Mouse (Mus musculus) CH12.LX (cell line): ENCODE measurements at regions not wholly inside any gene's neighbourhood (a gene's known extent, or its start where the extent isn't known, plus 50 kb on each side); places are given as distances from the start of the nearest gene placed in this dataset.

ENCODE experiments used
- DNase-seq: peaks from one replicate; pipeline ENCODE4 v3.0.0-alpha.2; 2013; ENCODE audit errors: extremely low read depth
- H3K27ac ChIP-seq: 2 replicates; pipeline ENCODE4 v1.5.1; 2012; ENCODE audit warnings: low read depth, mild to moderate bottlenecking, control low read depth, moderate library complexity; ENCODE audit not compliant: insufficient read depth
- H3K27me3 ChIP-seq: replicated peaks from 2 replicates; pipeline ENCODE3; 2012; ENCODE audit warnings: inconsistent platforms
- H3K36me3 ChIP-seq, 2 experiments: replicated peaks in 1 of 2; 2 replicates each; pipeline versions ENCODE3 to v1.6.1; 2012; ENCODE audit warnings: inconsistent platforms in 1 of 2, low read length in 1 of 2, mild to moderate bottlenecking in 1 of 2, mixed read lengths in 1 of 2, moderate library complexity in 1 of 2; ENCODE audit not compliant: control insufficient read depth in 1 of 2, insufficient read depth in 1 of 2
- H3K4me1 ChIP-seq, 2 experiments: 2 replicates each; pipeline ENCODE4 v1.6.1; 2012; ENCODE audit warnings: inconsistent platforms in 1 of 2, moderate library complexity in 1 of 2; ENCODE audit not compliant: insufficient read depth in 2 of 2, control insufficient read depth in 1 of 2
- H3K4me2 ChIP-seq: 2 replicates; pipeline ENCODE4 v1.6.1; 2012; ENCODE audit warnings: low read depth, mild to moderate bottlenecking, control low read depth; ENCODE audit not compliant: poor library complexity, insufficient read depth, severe bottlenecking
- H3K4me3 ChIP-seq, 3 experiments: fragments of 150-350 bp in 1 of 3; sonication (generic) in 1 of 3; replicated peaks in 1 of 3; 2 replicates each; pipeline versions ENCODE3 to v1.5.1; 2011 to 2012; ENCODE audit warnings: low read depth in 2 of 3, low read length in 2 of 3, mild to moderate bottlenecking in 2 of 3, moderate library complexity in 2 of 3, control low read depth in 1 of 3, improper control_type of control experiment in 1 of 3, inconsistent platforms in 1 of 3, mixed read lengths in 1 of 3; ENCODE audit not compliant: poor library complexity in 1 of 3
- H3K79me2 ChIP-seq: replicated peaks from 2 replicates; pipeline ENCODE4 v1.6.1; 2012; ENCODE audit warnings: mild to moderate bottlenecking, moderate library complexity; ENCODE audit not compliant: control insufficient read depth, poor library complexity, insufficient read depth, severe bottlenecking; ENCODE audit errors: extremely low read depth
- H3K9ac ChIP-seq: 2 replicates; pipeline ENCODE4 v1.6.1; 2012; ENCODE audit warnings: low read depth, mild to moderate bottlenecking, control low read depth, moderate library complexity; ENCODE audit not compliant: insufficient read depth
- H3K9me3 ChIP-seq: replicated peaks from 2 replicates; pipeline ENCODE3; 2012; ENCODE audit warnings: low read length, inconsistent platforms, mixed read lengths
- CHD1 ChIP-seq: IDR thresholded peaks from 2 replicates; pipeline ENCODE4 v1.6.1; 2012; ENCODE audit warnings: low read depth, low read length, improper control_type of control experiment, inconsistent platforms
- CTCF ChIP-seq, 2 experiments: IDR thresholded peaks in 1 of 2; conservative IDR thresholded peaks in 1 of 2; 2 replicates each; pipeline ENCODE4 v1.5.1; 2011 to 2012; ENCODE audit warnings: low read depth in 2 of 2, low read length in 2 of 2, improper control_type of control experiment in 1 of 2, inconsistent platforms in 1 of 2, mild to moderate bottlenecking in 1 of 2, moderate library complexity in 1 of 2
- E2F4 ChIP-seq: IDR thresholded peaks from 2 replicates; pipeline ENCODE4 v1.6.1; 2011; ENCODE audit warnings: low read depth, low read length, improper control_type of control experiment; ENCODE audit not compliant: insufficient replicate concordance
- EP300 ChIP-seq: IDR thresholded peaks from 2 replicates; pipeline ENCODE4 v1.6.1; 2011; ENCODE audit warnings: low read length, improper control_type of control experiment
- ETS1 ChIP-seq: conservative IDR thresholded peaks from 2 replicates; pipeline ENCODE4 v1.6.1; 2012; ENCODE audit warnings: low read depth, mild to moderate bottlenecking, inconsistent platforms, low read length, improper control_type of control experiment, moderate library complexity
- GABPA ChIP-seq: IDR thresholded peaks from 2 replicates; pipeline ENCODE4 v1.6.1; 2012; ENCODE audit warnings: low read depth, low read length, improper control_type of control experiment, inconsistent platforms; ENCODE audit not compliant: insufficient replicate concordance
- HCFC1 ChIP-seq: IDR thresholded peaks from 2 replicates; pipeline ENCODE4 v1.6.1; 2012; ENCODE audit warnings: low read depth, mild to moderate bottlenecking, inconsistent platforms, low read length, improper control_type of control experiment
- IRF4 ChIP-seq: IDR thresholded peaks from 2 replicates; pipeline ENCODE4 v1.6.1; 2014; ENCODE audit warnings: low read depth, mild to moderate bottlenecking, inconsistent platforms, low read length, improper control_type of control experiment
- JUN ChIP-seq: IDR thresholded peaks from 2 replicates; pipeline ENCODE4 v1.6.1; 2011; ENCODE audit warnings: low read depth, mild to moderate bottlenecking, low read length, improper control_type of control experiment, moderate library complexity; ENCODE audit not compliant: insufficient read depth
- KAT2A ChIP-seq: IDR thresholded peaks from 2 replicates; pipeline ENCODE4 v1.6.1; 2012; ENCODE audit warnings: low read length, improper control_type of control experiment, inconsistent platforms; ENCODE audit not compliant: insufficient replicate concordance
- MAZ ChIP-seq: IDR thresholded peaks from 2 replicates; pipeline ENCODE4 v1.6.1; 2012; ENCODE audit warnings: low read depth, mild to moderate bottlenecking, inconsistent platforms, low read length, improper control_type of control experiment, moderate library complexity
- MXI1 ChIP-seq: IDR thresholded peaks from 2 replicates; pipeline ENCODE4 v1.6.1; 2011; ENCODE audit warnings: mild to moderate bottlenecking, low read depth, low read length, improper control_type of control experiment
- MYC ChIP-seq: IDR thresholded peaks from 2 replicates; pipeline ENCODE4 v1.6.1; 2011; ENCODE audit warnings: low read depth, mild to moderate bottlenecking, improper control_type of control experiment, low read length
- NELFE ChIP-seq: IDR thresholded peaks from 2 replicates; pipeline ENCODE4 v1.6.1; 2011; ENCODE audit warnings: low read depth, low read length, improper control_type of control experiment
- NRF1 ChIP-seq: IDR thresholded peaks from 2 replicates; pipeline ENCODE4 v1.6.1; 2014; ENCODE audit warnings: low read depth, mild to moderate bottlenecking, inconsistent platforms, low read length, improper control_type of control experiment, moderate library complexity
- PAX5 ChIP-seq: IDR thresholded peaks from 2 replicates; pipeline ENCODE4 v1.6.1; 2012; ENCODE audit warnings: low read length, inconsistent platforms, mixed read lengths
- POLR2AphosphoS2 ChIP-seq: IDR thresholded peaks from 2 replicates; pipeline ENCODE4 v1.6.1; 2011; ENCODE audit warnings: low read depth, low read length, improper control_type of control experiment
- RAD21 ChIP-seq: IDR thresholded peaks from 2 replicates; pipeline ENCODE4 v1.6.1; 2011; ENCODE audit warnings: low read depth, mild to moderate bottlenecking, low read length, improper control_type of control experiment, moderate library complexity
- RCOR1 ChIP-seq: conservative IDR thresholded peaks from 2 replicates; pipeline ENCODE4 v1.6.1; 2012; ENCODE audit warnings: low read depth, mild to moderate bottlenecking, inconsistent platforms, low read length, improper control_type of control experiment
- SIN3A ChIP-seq: IDR thresholded peaks from 2 replicates; pipeline ENCODE4 v1.6.1; 2012; ENCODE audit warnings: low read length, improper control_type of control experiment, inconsistent platforms
- TBP ChIP-seq: conservative IDR thresholded peaks from 2 replicates; pipeline ENCODE4 v1.6.1; 2011; ENCODE audit warnings: low read depth, low read length, improper control_type of control experiment
- USF1 ChIP-seq: IDR thresholded peaks from 2 replicates; pipeline ENCODE4 v1.6.1; 2014; ENCODE audit warnings: low read depth, mild to moderate bottlenecking, inconsistent platforms, low read length, improper control_type of control experiment
- USF2 ChIP-seq: conservative IDR thresholded peaks from 2 replicates; pipeline ENCODE4 v1.6.1; 2011; ENCODE audit warnings: low read depth, low read length, improper control_type of control experiment
- ZC3H11A ChIP-seq: IDR thresholded peaks from 2 replicates; pipeline ENCODE4 v1.6.1; 2012; ENCODE audit warnings: low read depth, mild to moderate bottlenecking, inconsistent platforms, low read length, improper control_type of control experiment
- ZKSCAN1 ChIP-seq: IDR thresholded peaks from 2 replicates; pipeline ENCODE4 v1.6.1; 2012; ENCODE audit warnings: low read depth, inconsistent platforms, low read length, improper control_type of control experiment, borderline replicate concordance
- ZNF384 ChIP-seq: IDR thresholded peaks from 2 replicates; pipeline ENCODE4 v1.6.1; 2012; ENCODE audit warnings: low read depth, low read length, improper control_type of control experiment, inconsistent platforms
- dilution Hi-C: fragments of 300-500 bp; cut with MboI; formaldehyde crosslinking; loops from 2 replicates; pipeline ENCODE4 v1.14.3; 2020; ENCODE audit warnings: low sequenced_read_pairs; ENCODE audit not compliant: extremely low pct_unique_long_range_greater_than_20kb, extremely low pct_ligation_motif_present
- in situ Hi-C: fragments of 300-500 bp; cut with MboI; formaldehyde crosslinking; loops from 3 replicates; pipeline ENCODE4 v1.14.3; 2019; ENCODE audit warnings: low sequenced_read_pairs, low pct_ligation_motif_present, low pct_unique_long_range_greater_than_20kb, mixed read lengths

DNA sequence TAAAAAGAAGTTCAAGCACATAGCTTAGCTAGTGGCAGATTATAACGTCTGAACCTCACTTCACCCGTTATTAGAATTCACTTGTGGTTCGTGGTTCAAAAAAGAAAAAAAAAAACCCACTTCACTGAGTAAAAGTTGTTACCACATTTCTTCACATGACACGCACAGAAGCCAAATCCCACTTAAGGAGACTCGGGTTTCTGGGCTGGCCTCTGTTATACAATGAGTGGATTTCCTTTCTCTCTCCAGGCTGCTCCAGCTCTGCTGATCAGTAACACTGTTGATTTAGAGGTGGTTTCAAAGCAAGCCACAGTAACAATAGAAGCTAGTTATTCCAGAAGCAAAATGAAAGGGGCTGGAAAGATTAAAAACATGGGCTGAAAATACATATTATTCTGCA is 147.4 kb downstream of the Rnd3 start:
- H3K9me3 ChIP-seq, result no peaks in the 10 kb centered on the region
- dilution Hi-C loops, result no loop called here
- no peak for TF ChIP-seq NELFE
- no peak for TF ChIP-seq ETS1
- TF ChIP-seq KAT2A, result no peak
- TF ChIP-seq ZNF384, result no peak
- TF ChIP-seq SIN3A, result no peak
- TF ChIP-seq USF1, result no peak
- TF ChIP-seq PAX5, result no peak
- TF ChIP-seq JUN, result no peak
- no peak for TF ChIP-seq NRF1
- no peak for TF ChIP-seq RAD21
- TF ChIP-seq USF2, result no peak
- TF ChIP-seq GABPA, result no peak
- TF ChIP-seq TBP, result no peak
- no peak for TF ChIP-seq IRF4
- no peak for TF ChIP-seq MXI1
- no peak for TF ChIP-seq MYC
- no peak for TF ChIP-seq HCFC1
- TF ChIP-seq E2F4, result no peak
- no peak for TF ChIP-seq POLR2AphosphoS2
- no peak for TF ChIP-seq CHD1

DNA sequence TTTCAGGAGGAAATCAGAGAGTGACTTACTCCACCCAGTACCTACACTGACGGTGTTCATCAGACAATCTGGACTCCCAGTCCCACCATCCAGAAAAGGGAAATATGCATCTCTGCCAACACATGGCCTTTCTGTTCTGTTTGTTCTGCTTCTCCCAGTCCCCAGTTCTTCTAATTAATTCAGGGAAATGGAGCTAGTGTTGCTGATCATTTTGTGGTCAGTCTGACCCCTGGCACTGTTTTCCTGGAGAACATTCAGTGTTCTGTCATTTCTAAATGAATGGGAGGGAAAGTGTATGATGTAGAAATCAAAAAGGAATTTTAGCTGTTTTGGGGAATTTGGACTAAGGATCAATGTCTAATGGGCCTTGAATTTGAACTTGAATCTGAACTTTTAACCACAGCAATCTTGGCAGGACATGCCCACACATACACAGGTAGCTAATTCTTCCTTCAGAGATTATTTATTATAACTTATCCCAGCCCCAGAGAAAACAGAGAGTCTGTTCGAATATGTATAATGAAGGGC is 165.0 kb downstream of the Rnd3 start:
- Histone ChIP-seq H3K79me2 (no peaks in the 10 kb centered on the region), H3K4me2 (no peak overlapping the region), H3K36me3 (no peaks in the 10 kb centered on the region), H3K27ac (no peak overlapping the region), H3K9me3 (no peaks in the 10 kb centered on the region), H3K27me3 (no peaks in the 10 kb centered on the region), H3K4me1 (no peaks in the 10 kb centered on the region), H3K9ac (no peak overlapping the region), H3K4me3 (no peak overlapping the region)
- TF ChIP-seq E2F4 (no peak), CTCF (conservative IDR thresholded peaks at IDR 0.05 in 1 of 2, IDR thresholded peaks at IDR 0.05 in 1 of 2; ENCODE audit: low read depth in 2 of 2, low read length in 2 of 2) (no peak), MAZ (no peak), TBP (no peak), NRF1 (no peak), ZNF384 (no peak), HCFC1 (no peak), RCOR1 (no peak), ZKSCAN1 (no peak), CHD1 (no peak), ZC3H11A (no peak), NELFE (no peak), KAT2A (no peak), POLR2AphosphoS2 (no peak), EP300 (no peak), SIN3A (no peak), ETS1 (no peak)
- in situ Hi-C loops (no loop called here), dilution Hi-C loops (no loop called here)
- no peak for DNase-seq

More for the DNA sequence above, 147.4 kb downstream of the Rnd3 start:
- no peak for DNase-seq
- Histone ChIP-seq H3K27me3 (no peaks in the 10 kb centered on the region), H3K79me2 (no peaks in the 10 kb centered on the region), H3K4me2 (no peak overlapping the region), H3K36me3 (no peaks in the 10 kb centered on the region), H3K4me3 (no peak overlapping the region), H3K4me1 (no peaks in the 10 kb centered on the region), H3K27ac (no peak overlapping the region), H3K9ac (no peak overlapping the region)
- in situ Hi-C loops, result no loop called here
